Mouse (Mus musculus) forebrain, embryonic 12.5 days (tissue): ENCODE data around the gene BC024978. TPM values are rescaled to one million over a fixed set of nuclear protein-coding genes. Genes with fewer than 3 reads are reported as not detected.

ENCODE experiments used
- ATAC-seq: fragments of 200-750 bp; cut with Nextera tagmentation; 2 replicates; pipeline ENCODE4 v1.8.0; 2017; ENCODE audit warnings: moderate TSS enrichment; ENCODE audit not compliant: low FRiP score
- H3K27ac ChIP-seq: fragments of 300-500 bp; sonication (generic); 2 replicates; pipeline ENCODE4 v1.5.1; 2016; ENCODE audit warnings: mild to moderate bottlenecking
- H3K27me3 ChIP-seq: fragments of 300-500 bp; sonication (generic); 2 replicates; pipeline ENCODE4 v1.6.1; 2016; ENCODE audit warnings: mild to moderate bottlenecking
- H3K36me3 ChIP-seq: fragments of 300-500 bp; sonication (generic); replicated peaks from 2 replicates; pipeline ENCODE4 v1.6.1; 2016; ENCODE audit warnings: mild to moderate bottlenecking
- H3K4me1 ChIP-seq: fragments of 300-500 bp; sonication (generic); 2 replicates; pipeline ENCODE4 v1.6.1; 2016
- H3K4me2 ChIP-seq: fragments of 300-500 bp; sonication (generic); 2 replicates; pipeline ENCODE4 v1.6.1; 2016; ENCODE audit warnings: mild to moderate bottlenecking, moderate library complexity
- H3K4me3 ChIP-seq: fragments of 300-500 bp; sonication (generic); replicated peaks from 2 replicates; pipeline ENCODE4 v1.5.1; 2016; ENCODE audit warnings: mild to moderate bottlenecking
- H3K9ac ChIP-seq: fragments of 300-500 bp; sonication (generic); 2 replicates; pipeline ENCODE4 v1.6.1; 2016; ENCODE audit warnings: mild to moderate bottlenecking
- H3K9me3 ChIP-seq: fragments of 300-500 bp; sonication (generic); 2 replicates; pipeline ENCODE4 v1.6.1; 2016
- WGBS: fragments of 180-500 bp; shearing (Covaris S2); methylation state at CpG from one replicate; pipeline ENCODE4 v1.1.7; 2016; 5-methylcytosine and 5-hydroxymethylcytosine counted together
- polyA plus RNA-seq: library from polyadenylated mRNA; unstranded; fragments of >200 nt; fragmentation: Nextera tagmentation; extraction: Ambion mirVana; gene quantifications from 2 replicates; pipeline ENCODE4 v1.2.1, GENCODE M21; 2016

Gene BC024978
- polyA plus RNA-seq, 1 experiment from 2014 or later, result 3.9 TPM

- WGBS, result 93% methylated on average over 8 of the region's 8 CpGs
- Histone ChIP-seq H3K27me3 (no peaks in the 10 kb centered on the region), H3K9me3 (no peaks in the 10 kb centered on the region)
Measured at GRCm38 (mm10) chr7:27198779-27199178, 3.2 kb downstream of the BC024978 start.

GRCm38 (mm10) chr7:27203730-27204449 lies 8.3 kb downstream of the BC024978 start:
- no peaks in the 10 kb centered on the region for H3K9me3 ChIP-seq
- H3K27ac ChIP-seq, result no peak overlapping the region
- no peaks in the 10 kb centered on the region for H3K27me3 ChIP-seq
- no peak overlapping the region for H3K4me3 ChIP-seq
- 97% methylated on average over 8 of the region's 8 CpGs for WGBS
- H3K9ac ChIP-seq, result no peak overlapping the region
- peaks cover 64% of the 10 kb centered on the region for H3K36me3 ChIP-seq
- ATAC-seq, result no peak
- no peaks in the 10 kb centered on the region for H3K4me1 ChIP-seq
- H3K4me2 ChIP-seq, result no peak overlapping the region

More at GRCm38 (mm10) chr7:27198779-27199178, 3.2 kb downstream of the BC024978 start:
- no peak overlapping the region for H3K27ac ChIP-seq
- no peak overlapping the region for H3K4me2 ChIP-seq
- peaks cover 19% of the 10 kb centered on the region for H3K4me1 ChIP-seq
- no peak overlapping the region for H3K9ac ChIP-seq
- no peak overlapping the region for H3K4me3 ChIP-seq
- H3K36me3 ChIP-seq, result peaks cover 30% of the 10 kb centered on the region
- no peak for ATAC-seq

GRCm38 (mm10) chr7:27212626-27213025 lies 17.0 kb downstream of the BC024978 start:
- Histone ChIP-seq H3K36me3 (peaks cover 87% of the 10 kb centered on the region), H3K4me2 (no peak overlapping the region), H3K4me1 (no peaks in the 10 kb centered on the region), H3K27ac (no peak overlapping the region), H3K9me3 (no peaks in the 10 kb centered on the region), H3K4me3 (no peak overlapping the region), H3K27me3 (no peaks in the 10 kb centered on the region), H3K9ac (no peak overlapping the region)
- WGBS, result 90% methylated on average over 2 of the region's 2 CpGs
- ATAC-seq, result no peak

GRCm38 (mm10) chr7:27218586-27218985 lies 23.0 kb downstream of the BC024978 start:
- H3K9me3 ChIP-seq, result no peaks in the 10 kb centered on the region
- no peaks in the 10 kb centered on the region for H3K27me3 ChIP-seq
- WGBS, result 89% methylated on average over 7 of the region's 7 CpGs
- no peak overlapping the region for H3K27ac ChIP-seq
- no peak for ATAC-seq
- no peak overlapping the region for H3K9ac ChIP-seq
- peaks cover 6% of the 10 kb centered on the region for H3K4me1 ChIP-seq
- no peak overlapping the region for H3K4me3 ChIP-seq
- H3K4me2 ChIP-seq, result no peak overlapping the region
- peaks cover 48% of the 10 kb centered on the region for H3K36me3 ChIP-seq

GRCm38 (mm10) chr7:27219937-27220336 lies 24.4 kb downstream of the BC024978 start:
- no peak overlapping the region for H3K4me3 ChIP-seq
- H3K4me2 ChIP-seq, result no peak overlapping the region
- H3K27ac ChIP-seq, result no peak overlapping the region
- no peak overlapping the region for H3K9ac ChIP-seq
- 91% methylated on average over 11 of the region's 11 CpGs for WGBS
- no peaks in the 10 kb centered on the region for H3K27me3 ChIP-seq
- no peak for ATAC-seq
- peaks cover 40% of the 10 kb centered on the region for H3K36me3 ChIP-seq
- no peaks in the 10 kb centered on the region for H3K9me3 ChIP-seq
- H3K4me1 ChIP-seq, result peaks cover 20% of the 10 kb centered on the region

GRCm38 (mm10) chr7:27221939-27222338 lies 26.4 kb downstream of the BC024978 start:
- Histone ChIP-seq H3K4me3 (no peak overlapping the region), H3K9me3 (no peaks in the 10 kb centered on the region), H3K27ac (no peak overlapping the region), H3K27me3 (no peaks in the 10 kb centered on the region), H3K4me1 (peaks cover 40% of the 10 kb centered on the region), H3K4me2 (no peak overlapping the region), H3K9ac (no peak overlapping the region), H3K36me3 (peaks cover 26% of the 10 kb centered on the region)
- 85% methylated on average over 6 of the region's 6 CpGs for WGBS
- no peak for ATAC-seq

GRCm38 (mm10) chr7:27222538-27222937 lies 27.0 kb downstream of the BC024978 start:
- peaks cover 21% of the 10 kb centered on the region for H3K36me3 ChIP-seq
- no peak overlapping the region for H3K9ac ChIP-seq

GRCm38 (mm10) chr7:27224877-27225575 lies 29.4 kb downstream of the BC024978 start:
- Histone ChIP-seq H3K9ac (peak overlapping the region; percentile 26; the same call in 1 of the 2 replicates), H3K27me3 (no peaks in the 10 kb centered on the region), H3K4me1 (peaks cover 53% of the 10 kb centered on the region), H3K4me2 (peak overlapping the region; percentile 91), H3K4me3 (0 out of 2 replicates have a peak overlapping the region, but pooled peaks have one; percentile 2), H3K9me3 (no peaks in the 10 kb centered on the region), H3K27ac (no peak overlapping the region), H3K36me3 (peaks cover under 1% of the 10 kb centered on the region; the same call in 1 of the 2 replicates)
- 90% methylated on average over 11 of the region's 11 CpGs for WGBS
- ATAC-seq, result no peak

More at GRCm38 (mm10) chr7:27222538-27222937, 27.0 kb downstream of the BC024978 start:
- Histone ChIP-seq H3K4me1 (peaks cover 46% of the 10 kb centered on the region), H3K9me3 (no peaks in the 10 kb centered on the region), H3K4me2 (no peak overlapping the region), H3K27ac (no peak overlapping the region), H3K4me3 (no peak overlapping the region), H3K27me3 (no peaks in the 10 kb centered on the region)
- 86% methylated on average over 1 of the region's 1 CpGs for WGBS
- no peak for ATAC-seq

GRCm38 (mm10) chr7:27227276-27227675 lies 31.7 kb downstream of the BC024978 start:
- Histone ChIP-seq H3K4me1 (peaks cover 53% of the 10 kb centered on the region), H3K4me2 (peak overlapping the region; percentile 91), H3K27ac (no peak overlapping the region), H3K9me3 (no peaks in the 10 kb centered on the region), H3K4me3 (peak overlapping the region; percentile 83), H3K36me3 (no peaks in the 10 kb centered on the region), H3K27me3 (no peaks in the 10 kb centered on the region), H3K9ac (peak overlapping the region; percentile 87)
- no peak for ATAC-seq
- WGBS, result 25% methylated on average over 9 of the region's 9 CpGs

GRCm38 (mm10) chr7:27227676-27228075 lies 32.1 kb downstream of the BC024978 start:
- Histone ChIP-seq H3K9me3 (no peaks in the 10 kb centered on the region), H3K4me2 (peak overlapping the region; percentile 91), H3K4me3 (peak overlapping the region; percentile 83), H3K27ac (peak overlapping the region; percentile 79; the same call in 1 of the 2 replicates), H3K4me1 (peaks cover 56% of the 10 kb centered on the region), H3K36me3 (no peaks in the 10 kb centered on the region), H3K9ac (peak overlapping the region; percentile 87), H3K27me3 (no peaks in the 10 kb centered on the region)
- no peak for ATAC-seq
- WGBS, result 5% methylated on average over 10 of the region's 10 CpGs

- H3K36me3 ChIP-seq, result no peaks in the 10 kb centered on the region
- H3K27me3 ChIP-seq, result no peaks in the 10 kb centered on the region
- H3K9ac ChIP-seq, result peak within 1 kb of the TSS; percentile 87
- no peaks in the 10 kb centered on the region for H3K9me3 ChIP-seq
- peaks cover 54% of the 10 kb centered on the region for H3K4me1 ChIP-seq
- H3K27ac ChIP-seq, result peak within 1 kb of the TSS; percentile 79
- ATAC-seq, result peak; percentile 86
- H3K4me3 ChIP-seq, result peak within 1 kb of the TSS; percentile 83
- peak within 1 kb of the TSS; percentile 91 for H3K4me2 ChIP-seq
- WGBS, result under 1% methylated on average over 49 of the region's 49 CpGs
Measured at GRCm38 (mm10) chr7:27228281-27228821, 32.8 kb downstream of the BC024978 start, which contains the start of gene Itpkc. Gene Itpkc, minus strand, starts transcription at chr7:27228661.

- Histone ChIP-seq H3K36me3 (no peaks in the 10 kb centered on the region), H3K4me3 (peak overlapping the region; percentile 83), H3K9me3 (no peaks in the 10 kb centered on the region), H3K4me1 (peaks cover 54% of the 10 kb centered on the region), H3K4me2 (peak overlapping the region; percentile 91), H3K27me3 (no peaks in the 10 kb centered on the region), H3K9ac (peak overlapping the region; percentile 54), H3K27ac (peak overlapping the region; percentile 79)
- ATAC-seq, result no peak
- WGBS, result 14% methylated on average over 6 of the region's 6 CpGs
Measured at GRCm38 (mm10) chr7:27228865-27229264, 33.3 kb downstream of the BC024978 start.
